Mouse (Mus musculus): Measurements from ENCODE around the gene Ccdc33. TPM values are rescaled to one million over a fixed set of nuclear protein-coding genes. Genes with fewer than 3 reads are reported as not detected.

Gene Ccdc33
- total RNA-seq, 1 experiment from 2014 or later = not detected

DNA sequence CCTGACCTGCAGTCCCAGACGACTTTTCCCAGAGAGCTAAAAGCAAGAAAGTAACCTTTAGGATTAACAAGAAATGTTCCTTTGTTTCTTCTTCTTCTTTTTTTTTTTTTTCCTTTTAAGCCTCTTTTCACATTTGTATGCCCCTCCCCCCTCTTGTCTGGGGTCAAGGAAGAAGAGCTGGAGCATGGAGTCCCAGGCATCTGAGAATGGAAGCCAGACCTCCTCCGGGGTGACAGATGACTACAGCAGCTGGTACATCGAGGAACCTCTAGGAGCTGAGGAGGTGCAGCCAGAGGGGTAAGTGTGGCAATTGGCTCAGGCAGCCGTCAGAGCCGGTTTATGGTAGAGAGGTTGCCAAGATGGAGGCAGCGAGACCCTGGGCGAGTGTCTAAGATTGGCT, 16.3 kb upstream of the Ccdc33 start:
- no peak for ATAC-seq (replicated peaks in 1 of 2; ENCODE audit: insufficient read depth in 1 of 2, low FRiP score in 2 of 2, low TSS enrichment in 1 of 2, low read depth in 1 of 2, poor library complexity in 2 of 2, severe bottlenecking in 2 of 2)

DNA sequence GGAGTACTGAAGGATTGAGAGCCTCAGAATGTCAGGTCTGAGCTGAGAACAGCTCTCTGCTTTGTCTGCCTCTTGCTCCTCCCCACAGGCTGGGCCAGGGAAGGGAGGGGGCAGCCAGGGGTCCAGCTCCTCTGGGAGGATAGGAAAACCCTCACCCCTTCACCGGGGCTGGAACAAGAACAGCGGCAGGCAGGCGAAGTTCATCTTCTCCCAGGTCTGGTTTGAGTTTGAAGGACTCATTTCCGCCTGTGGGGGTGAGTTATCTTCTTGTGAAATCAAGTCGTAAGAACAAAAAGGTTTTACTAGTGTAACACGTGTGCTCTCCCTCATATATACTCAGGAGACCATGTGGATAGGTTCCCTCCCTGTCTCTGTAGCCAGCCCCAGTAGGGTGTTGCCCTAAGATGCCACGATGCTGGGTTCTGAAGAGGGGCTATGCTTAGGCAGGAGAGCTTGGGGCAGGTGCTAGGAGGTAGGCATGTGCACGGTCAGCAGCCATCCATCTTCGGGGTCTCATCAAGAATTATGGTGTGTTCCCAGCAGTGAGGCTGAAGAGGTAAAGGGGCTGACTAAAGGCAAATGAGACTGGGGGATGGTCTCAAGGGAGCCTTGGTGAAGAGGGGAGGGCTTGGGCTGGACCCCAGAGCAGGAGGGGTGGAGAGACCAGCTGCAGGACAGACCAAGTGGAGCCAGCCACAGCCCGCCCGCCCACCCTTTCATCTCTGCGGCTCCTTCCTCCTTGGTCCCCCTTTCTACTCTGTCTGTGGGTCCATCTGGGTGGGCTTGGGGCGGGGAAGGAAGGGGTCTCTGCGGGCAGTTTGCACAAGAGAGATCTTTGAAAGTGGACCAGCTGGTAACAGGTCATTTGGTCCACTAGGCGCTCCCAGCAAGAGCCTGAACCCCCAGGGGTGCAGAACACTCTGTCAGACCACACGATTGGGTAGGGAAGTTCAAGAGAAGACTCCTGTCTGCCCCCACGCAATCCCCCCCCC, 15.6 kb upstream of the Ccdc33 start:
- no peak for ATAC-seq (replicated peaks in 1 of 2; ENCODE audit: insufficient read depth in 1 of 2, low FRiP score in 2 of 2, low TSS enrichment in 1 of 2, low read depth in 1 of 2, poor library complexity in 2 of 2, severe bottlenecking in 2 of 2)

DNA sequence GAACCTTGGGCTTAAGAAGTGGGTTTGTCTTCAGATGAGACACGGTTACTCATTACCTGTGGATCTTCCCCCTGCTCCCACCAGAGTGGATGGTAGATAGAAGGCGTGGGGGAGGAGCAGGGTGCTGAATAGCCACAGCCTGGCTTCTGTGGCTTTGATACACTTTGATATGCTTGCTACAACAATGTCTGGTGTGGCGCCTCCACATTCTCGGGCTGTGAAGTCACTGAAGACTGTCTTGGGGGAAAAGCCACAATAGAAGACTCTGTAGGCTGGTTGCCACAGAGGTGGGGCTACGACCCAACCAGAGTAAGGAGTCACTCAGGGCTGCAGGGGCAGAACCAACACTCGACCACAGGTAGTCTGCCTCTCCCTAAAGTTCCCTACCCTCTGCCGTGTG, 13.1 kb upstream of the Ccdc33 start:
- no peak for ATAC-seq (replicated peaks in 1 of 2; ENCODE audit: insufficient read depth in 1 of 2, low FRiP score in 2 of 2, low TSS enrichment in 1 of 2, low read depth in 1 of 2, poor library complexity in 2 of 2, severe bottlenecking in 2 of 2)

DNA sequence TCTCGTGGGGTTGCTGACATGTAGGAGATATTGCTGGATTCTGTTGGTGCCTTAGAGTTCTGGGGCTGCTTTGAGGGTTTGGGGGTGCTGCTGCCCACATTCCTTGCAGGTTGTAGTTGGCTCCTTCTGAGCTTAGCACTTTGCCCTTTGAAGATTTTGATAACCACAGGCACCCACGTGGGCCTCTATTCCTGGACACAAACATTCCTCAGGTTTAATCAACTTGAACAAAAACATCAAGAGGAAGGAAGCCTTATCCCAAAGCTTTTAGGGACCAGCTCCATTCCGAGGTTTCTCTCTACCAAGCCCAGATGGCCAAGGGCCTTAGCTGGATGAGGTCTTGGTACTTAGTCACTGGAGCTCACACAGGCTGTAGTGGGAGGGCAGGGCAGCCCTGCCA, 12.3 kb upstream of the Ccdc33 start:
- ATAC-seq (replicated peaks in 1 of 2; ENCODE audit: insufficient read depth in 1 of 2, low FRiP score in 2 of 2, low TSS enrichment in 1 of 2, low read depth in 1 of 2, poor library complexity in 2 of 2, severe bottlenecking in 2 of 2) = no peak

DNA sequence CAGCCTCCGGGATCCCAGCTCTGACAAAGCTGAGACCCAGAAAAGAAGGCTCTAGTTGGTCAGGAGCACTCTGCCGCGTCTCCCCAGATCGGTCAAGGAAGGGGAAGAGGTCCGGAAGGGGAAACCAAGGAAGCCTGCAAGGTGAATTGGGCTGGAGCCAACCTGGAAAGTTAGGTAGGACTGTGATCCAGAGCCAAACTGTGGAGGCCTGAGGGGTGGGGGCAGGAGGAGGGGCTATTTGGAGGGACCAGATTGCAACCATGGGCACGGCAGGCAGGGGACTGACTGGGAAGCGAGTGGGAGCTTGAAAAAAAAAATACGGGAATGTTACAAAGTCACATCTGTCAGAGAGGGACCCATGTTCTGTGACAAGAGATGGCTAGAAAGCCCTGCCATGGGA, 10.9 kb upstream of the Ccdc33 start:
- no peak for ATAC-seq (replicated peaks in 1 of 2; ENCODE audit: insufficient read depth in 1 of 2, low FRiP score in 2 of 2, low TSS enrichment in 1 of 2, low read depth in 1 of 2, poor library complexity in 2 of 2, severe bottlenecking in 2 of 2)

DNA sequence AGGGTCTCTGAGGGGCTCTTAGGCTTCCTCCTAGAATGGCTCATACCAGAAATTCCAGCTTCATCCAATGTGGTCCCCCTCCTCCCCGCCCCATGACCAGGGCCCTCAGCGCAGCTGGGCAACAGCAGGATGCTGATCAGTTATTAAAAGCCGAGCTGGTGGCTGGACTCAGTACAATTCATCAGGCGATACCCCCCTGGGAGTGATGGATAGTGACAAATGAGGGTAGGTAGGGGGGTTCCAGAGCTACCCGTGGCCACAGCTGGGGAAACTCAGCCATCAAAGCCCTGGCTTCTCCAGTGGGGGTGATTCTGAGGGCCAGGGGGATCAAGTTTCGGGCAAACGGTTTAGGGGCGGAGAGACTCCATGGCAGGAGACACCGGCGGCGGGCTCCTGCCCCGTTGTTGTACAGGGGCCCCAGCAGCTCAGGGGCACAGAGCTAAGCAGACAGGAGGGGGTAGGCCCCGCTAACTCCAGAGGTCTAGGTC, 10.3 kb upstream of the Ccdc33 start:
- ATAC-seq (replicated peaks in 1 of 2; ENCODE audit: insufficient read depth in 1 of 2, low FRiP score in 2 of 2, low TSS enrichment in 1 of 2, low read depth in 1 of 2, poor library complexity in 2 of 2, severe bottlenecking in 2 of 2) = no peak

DNA sequence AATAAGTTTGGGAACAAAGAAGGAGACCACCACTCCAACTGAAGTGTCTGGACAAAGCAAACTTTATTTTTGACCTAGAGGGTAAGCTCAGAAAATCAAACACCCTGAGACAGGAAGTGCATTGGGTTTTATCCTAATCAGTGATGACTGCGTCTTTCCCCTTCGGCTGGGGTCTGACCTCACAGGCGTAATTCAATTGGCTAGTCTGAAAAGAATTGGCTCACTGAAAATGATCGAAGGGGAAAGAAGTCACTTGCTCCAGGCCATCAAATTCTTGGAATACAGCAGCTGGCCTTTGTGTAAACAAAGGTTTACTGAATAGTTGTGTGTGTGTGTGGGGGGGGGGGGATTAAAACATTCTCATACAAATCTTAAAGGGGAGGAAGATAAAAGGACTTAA, 7.2 kb upstream of the Ccdc33 start:
- no peak for ATAC-seq (replicated peaks in 1 of 2; ENCODE audit: insufficient read depth in 1 of 2, low FRiP score in 2 of 2, low TSS enrichment in 1 of 2, low read depth in 1 of 2, poor library complexity in 2 of 2, severe bottlenecking in 2 of 2)

DNA sequence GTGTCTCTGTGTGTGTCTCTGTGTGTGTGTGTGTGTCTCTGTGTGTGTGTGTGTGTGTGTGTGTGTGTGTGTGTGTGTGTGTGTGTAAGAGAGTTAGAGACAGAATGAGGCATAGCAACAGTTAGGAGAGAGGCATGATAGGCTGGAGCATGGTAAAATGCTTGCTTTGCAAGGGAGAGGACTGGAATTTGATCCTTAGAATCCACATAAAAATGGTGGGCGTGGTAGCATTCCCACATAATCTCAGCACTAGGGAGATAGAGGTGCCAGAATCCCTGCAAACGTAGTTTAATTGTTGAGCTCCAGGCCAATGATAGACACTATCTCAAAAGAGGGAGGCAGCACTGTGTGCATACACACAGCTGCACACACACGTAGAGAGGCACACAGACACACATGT, 6.5 kb upstream of the Ccdc33 start:
- ATAC-seq (replicated peaks in 1 of 2; ENCODE audit: insufficient read depth in 1 of 2, low FRiP score in 2 of 2, low TSS enrichment in 1 of 2, low read depth in 1 of 2, poor library complexity in 2 of 2, severe bottlenecking in 2 of 2) = no peak

DNA sequence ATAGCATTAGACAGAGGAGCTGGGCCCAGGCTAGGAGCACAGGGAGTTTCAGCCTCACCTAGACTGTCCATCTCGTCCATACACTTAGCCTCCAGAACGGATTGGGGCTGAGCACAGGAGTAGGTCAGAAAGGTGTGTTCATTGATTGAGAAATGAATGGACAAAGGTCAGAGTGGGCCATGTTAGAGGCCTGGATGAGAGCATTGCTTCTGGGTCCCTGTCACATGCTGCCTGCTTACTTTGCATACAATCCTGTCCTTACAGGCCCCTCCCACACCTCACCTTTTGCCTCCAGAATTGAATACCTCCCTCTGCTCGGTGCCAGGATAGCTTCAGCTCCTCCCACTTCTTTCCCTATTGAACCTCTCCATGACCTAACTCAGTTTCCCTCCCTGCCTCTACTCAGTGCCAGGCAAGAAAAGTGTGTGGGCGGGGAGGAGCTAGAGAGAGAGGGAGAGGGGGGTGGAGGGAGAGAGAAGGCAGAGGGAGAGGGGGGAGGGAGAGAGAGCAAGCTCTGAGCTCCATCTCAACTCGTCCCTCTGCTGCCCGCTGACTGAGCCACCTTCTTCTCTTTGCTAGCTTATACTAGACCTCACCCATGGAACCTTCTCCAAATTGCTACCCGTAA, 2.5 kb downstream of the Ccdc33 start:
- no peak for ATAC-seq (replicated peaks in 1 of 2; ENCODE audit: insufficient read depth in 1 of 2, low FRiP score in 2 of 2, low TSS enrichment in 1 of 2, low read depth in 1 of 2, poor library complexity in 2 of 2, severe bottlenecking in 2 of 2)

DNA sequence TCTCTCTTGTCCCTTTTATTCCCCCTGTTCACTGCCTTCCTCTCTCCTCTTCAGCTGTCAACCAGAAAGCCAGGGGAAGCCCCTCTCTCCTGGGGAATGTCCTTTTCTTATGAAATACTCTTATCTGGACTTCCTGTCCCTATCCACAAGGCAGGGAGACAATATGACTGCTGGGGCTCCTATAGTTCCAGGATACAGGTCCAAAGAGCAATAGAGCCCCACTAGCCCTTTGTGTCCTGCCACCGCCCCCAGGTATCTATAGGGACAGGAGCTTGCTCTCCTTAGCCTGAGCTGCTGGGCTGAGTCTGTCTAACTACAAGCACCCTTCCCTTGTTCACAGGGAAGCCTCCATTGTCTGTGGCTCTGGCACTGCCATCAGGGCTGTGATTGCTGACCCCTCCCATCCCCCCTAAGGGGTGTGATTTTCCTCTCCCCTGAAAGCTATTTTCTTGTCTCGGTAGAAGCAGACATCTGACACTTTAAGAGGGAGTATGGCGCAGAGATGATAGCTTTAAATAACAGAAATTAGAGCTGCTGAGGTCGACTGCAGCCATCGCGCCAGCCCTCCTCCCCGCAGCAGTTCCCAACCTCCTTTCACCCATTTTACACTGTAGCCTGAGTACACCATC, 3.2 kb downstream of the Ccdc33 start:
- no peak for ATAC-seq (replicated peaks in 1 of 2; ENCODE audit: insufficient read depth in 1 of 2, low FRiP score in 2 of 2, low TSS enrichment in 1 of 2, low read depth in 1 of 2, poor library complexity in 2 of 2, severe bottlenecking in 2 of 2)

DNA sequence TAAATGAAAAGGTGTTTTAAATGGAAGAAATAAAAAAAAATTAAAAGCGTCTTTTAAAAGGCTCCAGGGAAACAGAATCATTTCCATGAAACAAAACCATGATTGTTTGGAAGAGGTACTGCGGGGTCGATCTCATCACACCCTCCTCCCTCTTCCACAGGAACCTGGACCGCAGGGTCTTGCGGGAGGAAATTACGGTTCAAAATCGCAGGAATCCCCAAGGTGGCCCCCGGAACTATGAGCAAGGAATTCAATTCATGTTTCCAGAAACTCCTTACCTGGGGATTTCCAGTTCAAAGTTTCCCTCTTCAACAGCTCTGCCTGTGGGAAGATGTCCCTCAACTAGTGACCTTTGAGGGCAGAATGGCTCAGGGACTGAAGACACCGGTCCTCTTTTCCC, 4.6 kb downstream of the Ccdc33 start:
- no peak for ATAC-seq (replicated peaks in 1 of 2; ENCODE audit: insufficient read depth in 1 of 2, low FRiP score in 2 of 2, low TSS enrichment in 1 of 2, low read depth in 1 of 2, poor library complexity in 2 of 2, severe bottlenecking in 2 of 2)

DNA sequence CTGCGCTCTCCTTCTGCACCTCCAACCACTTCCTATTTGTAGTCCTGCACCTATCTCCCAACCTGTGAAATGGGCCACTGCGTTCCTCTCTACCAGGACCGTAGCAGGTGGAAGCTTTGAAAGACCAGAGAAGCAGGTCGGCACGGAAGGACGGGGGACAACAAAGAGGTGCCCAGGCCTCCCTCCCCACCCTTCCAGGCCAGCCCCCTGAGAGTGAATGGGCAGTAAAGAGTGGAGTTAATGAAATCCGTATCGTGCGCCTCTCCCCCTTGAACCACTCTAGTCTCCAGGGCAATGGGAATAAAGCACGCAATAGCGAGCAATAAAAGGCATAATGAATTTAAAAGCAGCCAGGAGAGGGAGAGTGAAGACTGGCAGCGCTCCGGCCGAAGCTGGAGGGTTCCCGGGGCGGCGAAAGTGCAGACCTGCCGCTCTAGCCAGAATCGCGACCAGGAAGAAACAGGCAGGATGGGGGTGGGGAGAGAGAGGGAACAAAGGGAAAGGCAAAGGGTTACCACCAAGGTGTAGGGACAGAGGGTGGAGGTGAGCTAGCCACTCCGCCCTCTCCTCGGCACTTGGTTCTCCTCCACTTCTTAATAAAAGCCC, 5.2 kb downstream of the Ccdc33 start:
- 0 out of 4 replicates have a peak, but pooled peaks of 1 of the 2 experiments have one; percentile 21 for ATAC-seq (replicated peaks in 1 of 2; ENCODE audit: insufficient read depth in 1 of 2, low FRiP score in 2 of 2, low TSS enrichment in 1 of 2, low read depth in 1 of 2, poor library complexity in 2 of 2, severe bottlenecking in 2 of 2)

DNA sequence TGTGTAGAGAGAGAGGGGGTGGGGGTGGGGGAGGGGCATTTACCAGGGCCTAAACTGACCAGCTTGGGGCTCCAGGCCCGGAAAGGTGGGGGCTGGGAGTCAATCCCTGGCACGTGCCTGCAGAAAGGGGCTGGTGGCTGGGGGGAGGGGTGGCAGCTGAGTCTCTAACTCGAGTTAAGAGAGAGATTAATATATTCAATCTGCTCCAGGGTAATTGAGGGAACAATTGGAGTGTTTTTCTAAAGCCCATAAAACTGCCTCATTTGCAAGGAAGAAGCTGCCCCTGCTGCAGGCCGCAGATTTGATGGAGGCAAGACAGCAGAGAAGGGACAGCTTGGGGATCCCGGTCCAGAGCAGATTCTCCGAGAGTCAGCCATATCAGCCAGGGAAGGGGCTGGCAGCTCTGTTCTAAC, 5.8 kb downstream of the Ccdc33 start:
- ATAC-seq (replicated peaks in 1 of 2; ENCODE audit: insufficient read depth in 1 of 2, low FRiP score in 2 of 2, low TSS enrichment in 1 of 2, low read depth in 1 of 2, poor library complexity in 2 of 2, severe bottlenecking in 2 of 2) = no peak

DNA sequence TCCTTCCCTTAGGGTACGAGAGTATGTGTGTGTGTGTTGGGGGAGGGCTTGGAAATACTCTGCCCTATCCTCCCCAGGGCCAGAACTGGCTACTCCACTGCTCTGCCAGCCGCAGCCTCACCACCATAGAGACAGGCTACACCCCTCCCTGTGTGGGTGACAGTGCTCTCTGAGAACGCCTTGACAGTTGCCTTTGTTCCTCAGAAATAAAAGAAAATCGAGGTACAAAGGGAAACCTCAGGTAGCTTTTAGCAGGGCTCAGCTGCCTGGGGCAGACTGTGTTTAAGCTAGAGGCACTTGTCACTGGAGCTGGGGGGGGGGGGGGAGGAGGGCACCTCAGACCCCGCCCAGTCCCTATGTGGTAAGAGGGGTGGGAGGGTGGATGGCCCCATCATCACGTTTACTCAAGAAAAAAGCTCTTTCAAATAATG, 6.3 kb downstream of the Ccdc33 start:
- ATAC-seq (replicated peaks in 1 of 2; ENCODE audit: insufficient read depth in 1 of 2, low FRiP score in 2 of 2, low TSS enrichment in 1 of 2, low read depth in 1 of 2, poor library complexity in 2 of 2, severe bottlenecking in 2 of 2) = no peak

DNA sequence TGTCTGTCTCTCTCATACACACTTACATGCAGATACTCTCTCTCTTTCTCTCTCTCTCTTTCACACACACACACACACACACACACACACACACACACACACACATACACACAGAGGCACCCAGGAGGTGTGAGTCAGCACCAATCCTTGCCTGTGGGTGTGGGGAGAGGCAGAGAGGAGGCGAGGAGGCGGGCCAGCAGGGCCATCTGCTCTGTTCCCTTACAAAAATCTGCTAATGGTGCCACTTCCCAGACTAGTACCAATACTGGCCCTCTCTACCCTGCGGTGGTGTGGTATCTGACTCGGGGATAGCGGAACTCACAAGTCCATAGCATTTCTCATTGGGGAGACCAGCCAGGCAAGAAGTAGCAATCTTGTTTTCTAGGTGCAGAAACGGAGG, 7.2 kb downstream of the Ccdc33 start:
- ATAC-seq (replicated peaks in 1 of 2; ENCODE audit: insufficient read depth in 1 of 2, low FRiP score in 2 of 2, low TSS enrichment in 1 of 2, low read depth in 1 of 2, poor library complexity in 2 of 2, severe bottlenecking in 2 of 2) = no peak

DNA sequence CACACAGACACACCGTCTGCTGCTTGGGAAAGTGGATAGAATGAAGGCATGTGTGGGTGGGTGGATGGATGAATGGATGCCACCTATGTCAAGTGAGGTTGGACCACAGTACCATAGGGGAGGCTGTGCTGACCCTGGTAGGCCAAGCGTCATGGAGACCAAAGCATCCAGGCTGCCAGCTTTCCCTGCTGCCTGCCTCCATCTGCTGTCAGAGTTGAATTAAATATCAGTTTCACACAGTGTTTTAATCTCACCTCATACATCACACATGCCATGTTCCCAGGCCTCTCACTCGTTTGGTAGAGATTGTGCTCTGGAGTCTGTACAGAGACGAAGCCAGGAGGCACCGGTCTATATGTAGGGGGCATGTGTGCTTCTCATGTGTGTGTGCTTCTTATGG, 7.8 kb downstream of the Ccdc33 start:
- ATAC-seq (replicated peaks in 1 of 2; ENCODE audit: insufficient read depth in 1 of 2, low FRiP score in 2 of 2, low TSS enrichment in 1 of 2, low read depth in 1 of 2, poor library complexity in 2 of 2, severe bottlenecking in 2 of 2) = no peak

DNA sequence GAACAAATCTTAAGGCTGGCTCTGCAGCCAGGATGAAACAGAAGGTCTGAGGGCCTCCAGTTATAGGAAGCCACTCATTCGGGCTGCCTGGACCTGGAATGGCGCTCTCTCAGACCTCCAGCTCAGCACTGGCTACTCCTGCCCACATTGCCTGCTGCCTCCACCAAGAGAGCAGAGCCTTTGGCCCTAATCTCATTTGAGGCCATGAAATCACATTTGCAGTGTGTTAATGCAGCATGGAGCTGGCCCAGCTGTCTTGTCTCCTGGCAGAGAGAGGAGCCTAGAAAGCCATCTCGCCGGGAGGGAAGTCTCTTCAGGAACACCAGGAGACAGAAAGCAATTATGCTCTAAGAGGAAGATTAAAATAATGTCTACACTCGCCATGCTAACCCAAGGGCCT, 11.1 kb downstream of the Ccdc33 start:
- ATAC-seq (replicated peaks in 1 of 2; ENCODE audit: insufficient read depth in 1 of 2, low FRiP score in 2 of 2, low TSS enrichment in 1 of 2, low read depth in 1 of 2, poor library complexity in 2 of 2, severe bottlenecking in 2 of 2) = no peak
